24 mouse cellular contexts compared by ENCODE assay signal in genomic region chr2:77556938-77557337, GRCm38 (mm10).
"Had no signal": no experiment of that assay in that cellular context is flagged by ENCODE, and none has a peak within 500 bp of the region (broad histone marks: within the 10 kb centered on the region; RNA-seq: fewer than 3 reads in every experiment).

No protein-coding gene starts in this region.

- H3K4me2 ChIP-seq: heart, embryonic 12.5 days; hindbrain, embryonic 12.5 days; hindbrain, embryonic 14.5 days; limb, embryonic 13.5 days; limb, embryonic 15.5 days; liver, embryonic 12.5 days had no signal

- H3K27me3 ChIP-seq: heart, embryonic 12.5 days; hindbrain, embryonic 12.5 days; limb, embryonic 13.5 days; limb, embryonic 15.5 days; liver, embryonic 12.5 days had no signal

- H3K4me3 ChIP-seq: gastrocnemius, adult 2 months; heart, embryonic 10.5 days; heart, embryonic 12.5 days; hindbrain, embryonic 10.5 days; hindbrain, embryonic 12.5 days; layer of hippocampus, adult 2 months; limb, embryonic 13.5 days; limb, embryonic 15.5 days; liver, embryonic 12.5 days had no signal

- H3K9me3 ChIP-seq: heart, embryonic 10.5 days; heart, embryonic 12.5 days; hindbrain, embryonic 10.5 days; hindbrain, embryonic 12.5 days; limb, embryonic 13.5 days; limb, embryonic 15.5 days; liver, embryonic 12.5 days had no signal

- H3K9ac ChIP-seq: heart, embryonic 12.5 days; hindbrain, embryonic 12.5 days; hindbrain, embryonic 14.5 days; limb, embryonic 13.5 days; limb, embryonic 15.5 days; liver, embryonic 12.5 days; liver, embryonic 14.5 days had no signal

- DNase-seq: gastrocnemius, adult 2 months; gastrocnemius, postnatal 10 days; gastrocnemius, postnatal 25 days; heart, adult 18-20 months; heart, postnatal 10 days; heart, postnatal 4 days; kidney, adult 18-20 months; kidney, adult 8-10 months; kidney, postnatal 10 days; kidney, postnatal 25 days; kidney, postnatal 4 days; left cerebral cortex, postnatal 4 days had no signal

- H3K27ac ChIP-seq: gastrocnemius, adult 2 months; heart, embryonic 10.5 days; hindbrain, embryonic 10.5 days; hindbrain, embryonic 12.5 days; hindbrain, embryonic 14.5 days; layer of hippocampus, adult 2 months; limb, embryonic 13.5 days; limb, embryonic 15.5 days; liver, embryonic 12.5 days; liver, embryonic 14.5 days had no signal

- ATAC-seq: hindbrain, embryonic 16.5 days; intestine, postnatal 0 days; liver, embryonic 12.5 days had no signal

- H3K4me1 ChIP-seq: limb, embryonic 13.5 days; limb, embryonic 15.5 days; liver, embryonic 12.5 days had no signal

- H3K36me3 ChIP-seq: heart, embryonic 10.5 days; heart, embryonic 12.5 days; hindbrain, embryonic 10.5 days; hindbrain, embryonic 12.5 days; limb, embryonic 13.5 days; limb, embryonic 15.5 days; liver, embryonic 12.5 days had no signal
